Mouse (Mus musculus) spleen, postnatal 10 days (tissue): ENCODE data around the gene Exoc4.

Source experiments
- DNase-seq, 2 experiments: peaks; one replicate each; pipeline ENCODE4 v3.0.0; 2021 to 2022; ENCODE audit warnings: low spot score in 2 of 2

The Exoc4 gene

GRCm38 (mm10) chr6:33468480-33468879 lies 219.6 kb downstream of the Exoc4 start:
- DNase-seq, result no peak

- no peak for DNase-seq
Observed at GRCm38 (mm10) chr6:33476134-33476533, 227.2 kb downstream of the Exoc4 start.

GRCm38 (mm10) chr6:33484568-33484967 lies 235.7 kb downstream of the Exoc4 start:
- no peak for DNase-seq

- DNase-seq, result no peak
Observed at GRCm38 (mm10) chr6:33489788-33490187, 240.9 kb downstream of the Exoc4 start.

GRCm38 (mm10) chr6:33496141-33496855 lies 247.4 kb downstream of the Exoc4 start:
- DNase-seq, result no peak

- no peak for DNase-seq
Observed at GRCm38 (mm10) chr6:33497348-33497747, 248.5 kb downstream of the Exoc4 start.

GRCm38 (mm10) chr6:33502388-33502787 lies 253.5 kb downstream of the Exoc4 start:
- DNase-seq, result no peak

- no peak for DNase-seq
Observed at GRCm38 (mm10) chr6:33503381-33503780, 254.5 kb downstream of the Exoc4 start.

- DNase-seq, result no peak
Observed at GRCm38 (mm10) chr6:33507134-33507533, 258.2 kb downstream of the Exoc4 start.

GRCm38 (mm10) chr6:33515391-33515790 lies 266.5 kb downstream of the Exoc4 start:
- no peak for DNase-seq

- DNase-seq, result no peak
Observed at GRCm38 (mm10) chr6:33516798-33517197, 267.9 kb downstream of the Exoc4 start.

GRCm38 (mm10) chr6:33517890-33518410 lies 269.1 kb downstream of the Exoc4 start:
- no peak for DNase-seq

- no peak for DNase-seq
Observed at GRCm38 (mm10) chr6:33525695-33526366, 276.9 kb downstream of the Exoc4 start.

- DNase-seq, result no peak
Observed at GRCm38 (mm10) chr6:33540356-33540755, 291.5 kb downstream of the Exoc4 start.

- DNase-seq, result no peak
Observed at GRCm38 (mm10) chr6:33542712-33543111, 293.8 kb downstream of the Exoc4 start.

- DNase-seq, result no peak
Observed at GRCm38 (mm10) chr6:33551934-33552333, 303.0 kb downstream of the Exoc4 start.

GRCm38 (mm10) chr6:33560925-33561324 lies 312.0 kb downstream of the Exoc4 start:
- no peak for DNase-seq

- no peak for DNase-seq
Observed at GRCm38 (mm10) chr6:33561911-33562310, 313.0 kb downstream of the Exoc4 start.

- DNase-seq, result no peak
Observed at GRCm38 (mm10) chr6:33575947-33576346, 327.1 kb downstream of the Exoc4 start.

GRCm38 (mm10) chr6:33608469-33608868 lies 359.6 kb downstream of the Exoc4 start:
- DNase-seq, result no peak

GRCm38 (mm10) chr6:33613978-33614377 lies 365.1 kb downstream of the Exoc4 start:
- DNase-seq, result no peak

GRCm38 (mm10) chr6:33618590-33618989 lies 369.7 kb downstream of the Exoc4 start:
- no peak for DNase-seq

- DNase-seq, result no peak
Observed at GRCm38 (mm10) chr6:33620701-33621100, 371.8 kb downstream of the Exoc4 start.
